Mouse (Mus musculus): Measurements from ENCODE around the gene Clcn3.
"Not testable (repeated sequence)": the region's sequence is repeated elsewhere in the genome, so short reads cannot be mapped to it uniquely, and the experiment has no call there.

Gene Clcn3

GRCm38 (mm10) chr8:60982701-60983687 is at the start of gene Clcn3:
TSS of gene Clcn3 (minus strand) at chr8:60983300.
- peak; percentile 99 for DNase-seq

- no peak for DNase-seq
These were observed 13.4 kb upstream of the Clcn3 start for GRCm38 (mm10) chr8:60996468-60996867.

DNA sequence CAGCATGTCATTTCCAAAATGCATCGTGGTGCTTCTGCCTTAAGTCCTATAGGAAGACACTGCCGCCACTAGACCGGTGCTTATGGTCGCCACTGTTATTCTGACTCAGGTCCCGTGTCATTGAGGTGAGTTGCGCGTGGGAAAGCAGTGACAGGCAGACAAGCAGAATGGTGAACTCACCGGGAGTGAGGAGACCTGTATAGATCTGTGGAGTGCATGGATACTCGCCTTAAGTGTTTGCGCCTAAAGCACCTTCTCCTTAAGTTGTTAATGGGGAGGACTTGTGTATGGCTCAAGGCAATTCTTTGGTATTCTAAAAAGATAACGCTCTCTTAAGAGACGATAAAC is 10.5 kb upstream of the Clcn3 start:
- DNase-seq, result no peak

GRCm38 (mm10) chr8:60992910-60993638 is 10.0 kb upstream of the Clcn3 start, which contains the start of gene Nek1:
TSS of gene Nek1 (plus strand) at chr8:60993195.
- DNase-seq, result peak; percentile 98

DNA sequence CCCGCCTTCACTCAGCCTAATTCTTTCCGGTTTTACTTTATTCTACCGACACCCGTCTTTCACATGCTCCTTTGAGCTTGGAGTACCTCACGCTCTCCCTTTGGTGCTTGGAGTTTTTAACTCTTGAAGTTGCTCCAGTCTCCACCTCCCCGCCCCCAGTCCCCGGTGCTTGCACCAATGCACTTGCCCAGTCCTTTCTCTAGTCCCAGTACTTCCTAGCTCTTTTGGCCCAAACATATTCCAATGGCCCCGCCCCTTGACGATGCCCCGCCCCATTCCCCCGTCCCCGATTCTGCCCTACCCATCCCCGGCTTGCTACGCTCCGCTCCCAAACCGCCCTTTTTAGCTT is 9.4 kb upstream of the Clcn3 start:
- DNase-seq, result peak; percentile 83

DNA sequence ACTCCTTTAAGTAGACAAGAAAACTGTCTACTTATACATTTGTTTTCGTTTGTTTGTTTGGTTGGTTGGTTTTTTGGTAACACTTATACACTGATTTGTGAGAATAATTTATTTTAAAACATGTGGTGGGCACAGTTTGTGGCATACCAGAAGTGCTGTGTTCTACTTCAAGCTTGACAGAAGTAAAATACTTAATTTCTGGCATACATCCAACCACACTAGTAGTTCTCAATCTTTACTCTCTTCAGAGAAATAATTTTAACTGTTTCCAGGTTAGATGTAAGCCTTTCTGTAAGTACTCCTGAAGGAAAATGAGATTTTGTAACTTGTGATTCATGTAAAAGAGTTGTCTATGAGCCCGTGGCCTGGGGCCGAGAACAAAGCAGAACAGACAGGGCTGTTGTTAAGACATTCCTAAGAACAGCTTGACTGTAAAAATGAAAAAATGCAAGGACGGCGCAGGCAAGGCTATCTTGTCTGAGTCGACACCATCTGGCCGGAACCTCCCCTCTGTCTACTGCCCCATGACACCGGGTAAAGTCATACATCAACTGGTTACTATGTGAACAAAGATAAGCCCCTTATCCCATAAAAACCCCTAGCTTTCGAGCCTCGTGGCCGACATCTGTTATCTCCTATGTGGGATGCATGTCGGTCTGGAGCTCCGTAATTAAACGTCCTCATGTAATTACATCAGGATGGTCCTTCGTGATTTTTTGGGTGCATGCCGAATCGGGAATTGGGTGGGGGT is 1.3 kb upstream of the Clcn3 start:
- not testable (repeated sequence) for DNase-seq

- peak; percentile 78 for DNase-seq
These were observed 584 bp upstream of the Clcn3 start for GRCm38 (mm10) chr8:60983688-60984079.

GRCm38 (mm10) chr8:60981388-60981787 is 1.7 kb downstream of the Clcn3 start:
- DNase-seq, result no peak

GRCm38 (mm10) chr8:60978496-60978895 is 4.6 kb downstream of the Clcn3 start:
- DNase-seq, result no peak

DNA sequence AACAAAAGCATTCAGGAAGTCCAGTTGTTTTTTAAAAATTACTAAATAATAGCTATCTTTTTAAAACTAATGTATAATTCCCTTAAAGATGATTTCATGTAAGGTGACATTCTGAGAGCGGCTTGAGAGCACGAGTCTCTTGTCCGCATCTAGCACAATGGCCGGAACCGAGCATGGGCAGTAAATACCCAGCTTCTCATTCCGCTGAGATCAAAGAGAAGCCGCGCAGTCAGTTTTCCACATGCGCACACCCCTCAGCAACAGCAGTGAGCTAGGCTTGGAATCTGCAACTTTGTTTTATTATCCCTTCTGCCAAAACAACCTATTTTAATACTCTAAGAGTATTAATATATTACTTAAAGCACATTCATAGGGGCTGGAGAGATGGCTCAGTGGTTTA is 6.3 kb downstream of the Clcn3 start:
- no peak for DNase-seq

- no peak for DNase-seq
These were observed 8.3 kb downstream of the Clcn3 start for GRCm38 (mm10) chr8:60974837-60975236.

- no peak for DNase-seq
These were observed 9.7 kb downstream of the Clcn3 start for GRCm38 (mm10) chr8:60973448-60973847.

- DNase-seq, result no peak
These were observed 11.3 kb downstream of the Clcn3 start for GRCm38 (mm10) chr8:60971808-60972207.

- DNase-seq, result no peak
These were observed 14.0 kb downstream of the Clcn3 start for GRCm38 (mm10) chr8:60969091-60969490.

- DNase-seq, result no peak
These were observed 17.4 kb downstream of the Clcn3 start for GRCm38 (mm10) chr8:60965741-60966140.

- no peak for DNase-seq
These were observed 17.8 kb downstream of the Clcn3 start for GRCm38 (mm10) chr8:60965306-60965705.

DNA sequence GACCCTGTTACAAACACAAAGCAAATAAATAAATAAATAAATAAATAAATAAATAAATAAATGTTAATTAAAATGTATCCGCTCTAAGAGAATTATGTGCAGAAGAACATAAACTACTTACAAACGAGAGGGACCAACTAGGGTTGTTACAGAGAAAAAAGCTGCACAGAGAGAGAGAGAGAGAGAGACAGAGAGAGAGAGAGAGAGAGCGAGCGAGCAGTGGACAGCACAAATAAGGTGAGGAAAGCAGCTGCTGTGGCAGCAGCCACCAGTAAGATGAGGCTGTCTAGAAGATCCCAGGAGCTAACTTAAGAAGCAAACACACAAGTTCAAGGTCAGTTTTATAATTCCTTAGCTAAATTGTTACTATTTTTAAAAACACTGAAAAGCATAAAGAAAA is 18.6 kb downstream of the Clcn3 start:
- no peak for DNase-seq

DNA sequence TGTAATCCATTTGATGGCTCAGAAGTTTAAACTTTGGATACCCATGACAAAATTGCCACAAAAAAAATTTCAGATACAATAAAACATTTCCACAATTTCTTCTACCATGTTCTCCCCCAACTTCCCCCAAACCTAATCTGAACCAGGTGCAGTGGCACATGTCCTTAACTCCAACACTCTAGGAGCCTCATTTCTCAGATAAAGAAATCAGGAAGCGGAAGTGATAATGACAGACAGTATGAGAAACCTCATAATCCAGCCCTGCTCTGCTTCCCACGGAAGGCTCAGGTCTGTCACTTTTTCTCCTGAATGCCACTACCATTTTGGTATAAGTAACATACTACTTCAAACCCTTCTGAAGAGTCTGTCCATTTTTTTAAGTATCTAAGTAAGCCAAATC is 19.2 kb downstream of the Clcn3 start:
- DNase-seq, result no peak

- DNase-seq, result no peak
These were observed 20.3 kb downstream of the Clcn3 start for GRCm38 (mm10) chr8:60962763-60963162.

- DNase-seq, result no peak
These were observed 26.3 kb downstream of the Clcn3 start for GRCm38 (mm10) chr8:60956847-60957246.

DNA sequence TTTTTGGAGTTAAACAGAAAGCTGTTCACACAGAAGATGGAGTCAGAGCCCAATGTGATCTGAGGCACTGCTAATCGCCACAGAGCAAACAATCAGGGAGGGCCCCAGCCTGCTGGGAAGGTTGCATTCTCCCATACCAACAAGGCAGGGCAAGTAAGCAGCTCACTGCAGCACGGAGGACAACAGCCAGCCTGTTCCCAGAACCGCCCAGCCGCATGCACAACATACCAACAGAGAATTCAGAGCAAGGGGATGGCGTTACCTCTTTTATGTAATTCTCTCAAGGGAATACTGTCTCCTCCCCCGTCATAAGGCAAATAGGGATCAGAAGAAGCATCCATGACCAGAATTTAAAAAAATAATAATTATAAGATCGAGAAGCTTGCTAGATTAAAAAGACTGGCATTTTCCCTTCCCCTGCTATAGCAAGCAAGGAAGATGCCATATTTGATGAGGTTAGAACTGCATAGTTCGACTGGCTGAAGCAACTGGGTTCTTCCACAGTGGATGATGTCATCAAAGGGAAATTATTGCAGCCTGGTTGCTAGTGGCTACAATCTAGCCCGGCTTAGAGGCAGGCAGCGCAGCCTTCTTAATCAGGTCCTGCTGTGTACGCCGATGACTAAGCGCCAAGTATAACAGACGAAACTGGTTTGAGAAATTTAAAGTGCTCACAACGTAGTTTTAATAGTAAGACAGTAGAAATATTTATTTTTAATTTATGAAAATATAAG is 28.7 kb downstream of the Clcn3 start:
- DNase-seq, result peak; percentile 86

- no peak for DNase-seq
These were observed 30.3 kb downstream of the Clcn3 start for GRCm38 (mm10) chr8:60952803-60953202.

DNA sequence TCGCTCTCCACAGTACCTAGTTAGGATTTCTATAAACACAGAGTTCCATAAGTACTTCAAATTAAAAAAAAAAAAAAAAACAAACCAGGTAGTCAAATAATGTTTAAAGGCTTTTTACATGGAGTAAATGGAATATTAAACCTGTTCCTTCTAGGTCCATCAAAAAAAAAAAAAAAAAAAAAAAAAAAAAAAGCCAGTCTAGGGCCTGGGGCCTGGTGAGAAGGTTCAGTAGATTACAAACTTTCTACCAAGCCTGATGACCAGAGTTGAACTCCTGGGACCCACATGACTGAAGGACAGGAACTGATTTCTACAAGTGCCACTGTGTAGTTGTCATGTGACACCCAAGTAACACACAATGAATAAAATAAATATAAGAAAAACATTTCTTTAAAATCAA is 31.3 kb downstream of the Clcn3 start:
- no peak for DNase-seq
